Mouse (Mus musculus): ENCODE measurements at regions not wholly inside any gene's neighbourhood (a gene's known extent, or its start where the extent isn't known, plus 50 kb on each side); places are given as distances from the start of the nearest gene placed in this dataset.

- Histone ChIP-seq H3K27ac (no peak overlapping the region), H3K4me2 (replicated peaks) (no peak overlapping the region), H3K9me3 (no peaks in the 10 kb centered on the region), H3K36me3 (no peaks in the 10 kb centered on the region), H3K4me3 (no peak overlapping the region), H3K4me1 (no peaks in the 10 kb centered on the region), H3K9ac (no peak overlapping the region), H3K27me3 (no peaks in the 10 kb centered on the region)
- ATAC-seq (ENCODE audit: low FRiP score, low read depth): no peak
- WGBS: 85% methylated on average over 4 of the region's 4 CpGs
Observed at GRCm38 (mm10) chr14:96871969-96872368, 353.1 kb upstream of the Klhl1 start.

DNA sequence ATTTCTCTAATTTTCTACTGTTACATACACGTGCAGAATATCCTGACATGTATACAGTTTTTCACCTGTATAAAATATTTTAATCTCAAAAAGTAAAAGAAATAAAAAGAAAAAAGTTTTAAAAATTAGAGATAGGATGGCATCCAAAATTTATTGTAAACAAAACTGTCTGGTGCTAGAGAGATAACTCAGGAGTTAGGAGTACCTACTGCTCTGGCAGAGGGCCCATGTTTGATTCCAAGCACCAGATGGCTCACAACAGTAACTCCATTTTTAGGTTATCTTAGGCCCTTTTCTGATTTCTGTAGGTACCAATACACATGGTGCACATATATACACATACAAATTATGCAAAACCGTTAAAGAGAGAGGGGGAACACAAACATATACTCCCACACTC, 320.0 kb upstream of the Klhl1 start:
- no peak for ATAC-seq (ENCODE audit: low FRiP score, low read depth)
- no peaks in the 10 kb centered on the region for H3K9me3 ChIP-seq
- H3K27me3 ChIP-seq: no peaks in the 10 kb centered on the region
- H3K36me3 ChIP-seq: no peaks in the 10 kb centered on the region
- no peaks in the 10 kb centered on the region for H3K4me1 ChIP-seq
- H3K27ac ChIP-seq: no peak overlapping the region
- WGBS: 82% methylated on average over 2 of the region's 2 CpGs
- H3K4me2 ChIP-seq (replicated peaks): no peak overlapping the region
- H3K4me3 ChIP-seq: no peak overlapping the region
- H3K9ac ChIP-seq: no peak overlapping the region

- ATAC-seq (ENCODE audit: low FRiP score, low read depth): no peak
- no peak overlapping the region for H3K4me3 ChIP-seq
- no peaks in the 10 kb centered on the region for H3K36me3 ChIP-seq
- H3K9ac ChIP-seq: no peak overlapping the region
- WGBS: 82% methylated on average over 1 of the region's 1 CpGs
- no peak overlapping the region for H3K4me2 ChIP-seq (replicated peaks)
- no peaks in the 10 kb centered on the region for H3K27me3 ChIP-seq
- no peak overlapping the region for H3K27ac ChIP-seq
- no peaks in the 10 kb centered on the region for H3K9me3 ChIP-seq
- H3K4me1 ChIP-seq: no peaks in the 10 kb centered on the region
Observed at GRCm38 (mm10) chr14:96825083-96825482, 306.2 kb upstream of the Klhl1 start.

DNA sequence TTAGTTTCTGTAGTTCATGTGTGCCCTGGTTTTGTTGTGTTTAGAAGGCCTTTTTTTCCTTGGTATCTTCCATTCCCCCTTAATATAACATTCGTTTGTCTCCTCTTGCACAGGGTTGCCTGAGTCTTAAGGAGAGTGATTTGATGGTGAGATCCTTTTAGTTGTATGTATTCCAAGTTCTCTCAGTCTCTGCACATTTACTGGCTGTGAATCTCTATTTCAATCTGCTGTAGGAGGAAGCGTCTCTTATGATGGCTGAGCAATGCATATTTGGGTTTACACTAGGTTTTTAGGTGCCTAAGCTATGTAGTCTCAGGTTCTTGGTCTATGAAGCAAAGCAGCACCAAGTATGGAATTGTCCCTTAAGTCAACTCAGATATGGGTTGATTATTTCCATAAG, 296.8 kb upstream of the Klhl1 start:
- WGBS: 88% methylated on average over 2 of the region's 2 CpGs
- Histone ChIP-seq H3K9me3 (no peaks in the 10 kb centered on the region), H3K4me1 (no peaks in the 10 kb centered on the region)

DNA sequence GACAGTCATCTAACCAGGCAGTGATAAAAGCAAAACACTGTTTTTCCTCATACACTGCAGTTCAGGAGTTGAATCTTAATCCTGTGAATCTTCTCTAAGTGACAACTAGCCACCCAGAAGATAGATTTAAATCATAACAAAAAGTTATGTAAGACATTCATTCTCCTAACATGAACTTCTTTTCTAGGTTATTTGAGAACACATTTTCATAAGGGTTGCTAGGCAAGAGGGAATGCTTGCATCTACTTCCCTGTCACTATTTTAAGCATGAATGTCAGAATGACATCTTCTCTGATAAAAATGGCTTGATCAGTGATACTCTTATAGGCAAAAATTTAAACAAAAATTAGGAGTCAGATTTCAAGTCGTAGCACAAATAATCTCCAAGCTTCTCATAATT, 286.4 kb upstream of the Klhl1 start:
- no peak overlapping the region for H3K4me3 ChIP-seq
- H3K4me2 ChIP-seq (replicated peaks): no peak overlapping the region
- no peaks in the 10 kb centered on the region for H3K9me3 ChIP-seq
- H3K9ac ChIP-seq: no peak overlapping the region
- no peak overlapping the region for H3K27ac ChIP-seq
- no peak for ATAC-seq (ENCODE audit: low FRiP score, low read depth)
- 72% methylated on average over 1 of the region's 1 CpGs for WGBS
- H3K36me3 ChIP-seq: no peaks in the 10 kb centered on the region
- no peaks in the 10 kb centered on the region for H3K27me3 ChIP-seq
- no peaks in the 10 kb centered on the region for H3K4me1 ChIP-seq

More for the DNA sequence above, 296.8 kb upstream of the Klhl1 start:
- no peaks in the 10 kb centered on the region for H3K36me3 ChIP-seq
- H3K4me3 ChIP-seq: no peak overlapping the region
- no peak for ATAC-seq (ENCODE audit: low FRiP score, low read depth)
- no peaks in the 10 kb centered on the region for H3K27me3 ChIP-seq
- no peak overlapping the region for H3K9ac ChIP-seq
- H3K4me2 ChIP-seq (replicated peaks): no peak overlapping the region
- no peak overlapping the region for H3K27ac ChIP-seq

- Histone ChIP-seq H3K36me3 (no peaks in the 10 kb centered on the region), H3K4me1 (no peaks in the 10 kb centered on the region), H3K27ac (no peak overlapping the region), H3K27me3 (no peaks in the 10 kb centered on the region), H3K9me3 (no peaks in the 10 kb centered on the region), H3K9ac (no peak overlapping the region), H3K4me3 (no peak overlapping the region), H3K4me2 (replicated peaks) (no peak overlapping the region)
- ATAC-seq (ENCODE audit: low FRiP score, low read depth): no peak
- WGBS: 91% methylated on average over 1 of the region's 1 CpGs
Observed at GRCm38 (mm10) chr14:96794806-96795205, 275.9 kb upstream of the Klhl1 start.

- H3K4me1 ChIP-seq: no peaks in the 10 kb centered on the region
- H3K27ac ChIP-seq: no peak overlapping the region
- H3K4me2 ChIP-seq (replicated peaks): no peak overlapping the region
- no peak overlapping the region for H3K4me3 ChIP-seq
- ATAC-seq (ENCODE audit: low FRiP score, low read depth): no peak
- 78% methylated on average over 3 of the region's 3 CpGs for WGBS
- no peaks in the 10 kb centered on the region for H3K27me3 ChIP-seq
- H3K9me3 ChIP-seq: no peaks in the 10 kb centered on the region
- H3K9ac ChIP-seq: no peak overlapping the region
- H3K36me3 ChIP-seq: no peaks in the 10 kb centered on the region
Observed at GRCm38 (mm10) chr14:96787917-96788316, 269.0 kb upstream of the Klhl1 start.

GRCm38 (mm10) chr14:96787286-96787685, 268.4 kb upstream of the Klhl1 start:
- no peak for ATAC-seq (ENCODE audit: low FRiP score, low read depth)
- H3K4me2 ChIP-seq (replicated peaks): no peak overlapping the region
- 43% methylated on average over 1 of the region's 1 CpGs for WGBS
- no peak overlapping the region for H3K9ac ChIP-seq
- no peak overlapping the region for H3K27ac ChIP-seq
- no peaks in the 10 kb centered on the region for H3K36me3 ChIP-seq
- no peaks in the 10 kb centered on the region for H3K27me3 ChIP-seq
- H3K9me3 ChIP-seq: no peaks in the 10 kb centered on the region
- H3K4me3 ChIP-seq: no peak overlapping the region
- H3K4me1 ChIP-seq: no peaks in the 10 kb centered on the region

- WGBS: 60% methylated on average over 1 of the region's 1 CpGs
Observed at GRCm38 (mm10) chr14:96775801-96776200, 256.9 kb upstream of the Klhl1 start.

DNA sequence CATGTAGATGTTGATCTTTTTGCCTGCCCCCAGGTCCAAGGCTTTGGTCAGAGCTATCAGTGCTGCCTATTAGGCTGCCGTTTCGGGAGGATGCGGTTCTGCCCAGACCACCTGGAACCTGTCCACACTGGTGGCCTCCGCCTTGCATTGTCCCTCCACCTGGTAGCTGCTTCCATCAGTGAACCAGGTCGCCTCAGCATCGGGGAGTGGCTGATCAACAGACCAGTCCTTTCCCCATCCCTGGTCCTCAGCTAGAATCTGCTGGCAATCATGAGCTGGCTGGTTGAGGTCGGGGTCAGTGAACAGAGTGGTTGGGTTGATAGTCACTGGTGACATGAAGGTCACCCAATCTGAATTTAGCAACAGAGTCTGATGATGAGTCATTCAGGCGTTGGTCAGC, 241.7 kb upstream of the Klhl1 start:
- 89% methylated on average over 8 of the region's 8 CpGs for WGBS
- H3K27me3 ChIP-seq: no peaks in the 10 kb centered on the region
- H3K4me1 ChIP-seq: no peaks in the 10 kb centered on the region
- no peaks in the 10 kb centered on the region for H3K36me3 ChIP-seq
- no peak for ATAC-seq (ENCODE audit: low FRiP score, low read depth)
- H3K4me3 ChIP-seq: no peak overlapping the region
- H3K9ac ChIP-seq: no peak overlapping the region
- no peaks in the 10 kb centered on the region for H3K9me3 ChIP-seq
- no peak overlapping the region for H3K4me2 ChIP-seq (replicated peaks)
- H3K27ac ChIP-seq: no peak overlapping the region

More at GRCm38 (mm10) chr14:96775801-96776200, 256.9 kb upstream of the Klhl1 start:
- Histone ChIP-seq H3K27ac (no peak overlapping the region), H3K27me3 (no peaks in the 10 kb centered on the region), H3K4me3 (no peak overlapping the region), H3K36me3 (no peaks in the 10 kb centered on the region), H3K9ac (no peak overlapping the region), H3K9me3 (no peaks in the 10 kb centered on the region), H3K4me2 (replicated peaks) (no peak overlapping the region), H3K4me1 (no peaks in the 10 kb centered on the region)
- no peak for ATAC-seq (ENCODE audit: low FRiP score, low read depth)

GRCm38 (mm10) chr14:96733211-96733610, 214.3 kb upstream of the Klhl1 start:
- Histone ChIP-seq H3K4me3 (no peak overlapping the region), H3K27me3 (no peaks in the 10 kb centered on the region), H3K9me3 (no peaks in the 10 kb centered on the region), H3K4me2 (replicated peaks) (no peak overlapping the region), H3K4me1 (no peaks in the 10 kb centered on the region), H3K27ac (no peak overlapping the region), H3K36me3 (no peaks in the 10 kb centered on the region), H3K9ac (no peak overlapping the region)
- no peak for ATAC-seq (ENCODE audit: low FRiP score, low read depth)
- 83% methylated on average over 4 of the region's 4 CpGs for WGBS

- Histone ChIP-seq H3K4me2 (replicated peaks) (no peak overlapping the region), H3K9me3 (no peaks in the 10 kb centered on the region)
Observed at GRCm38 (mm10) chr14:96697086-96697485, 178.2 kb upstream of the Klhl1 start.

DNA sequence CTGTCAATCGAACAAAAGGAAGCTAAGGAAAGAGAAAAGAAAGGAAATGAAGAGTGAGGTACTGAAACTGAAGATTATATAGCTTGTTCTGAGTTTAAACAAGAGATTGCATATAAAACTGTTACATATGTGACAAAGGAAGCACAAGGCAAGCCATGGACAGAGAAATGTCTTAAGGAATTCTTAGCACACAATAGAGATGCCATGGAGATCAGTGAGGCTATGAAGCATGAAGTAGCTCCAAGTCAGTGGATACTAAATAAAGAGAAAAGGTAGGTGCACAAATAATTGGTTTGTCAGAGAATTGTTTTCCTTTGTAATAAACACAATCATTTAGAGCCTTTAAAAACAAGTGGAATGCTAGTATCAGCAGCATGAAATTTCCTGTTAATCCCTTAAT, 172.0 kb upstream of the Klhl1 start:
- Histone ChIP-seq H3K9ac (no peak overlapping the region), H3K4me3 (no peak overlapping the region), H3K27ac (no peak overlapping the region), H3K36me3 (no peaks in the 10 kb centered on the region), H3K27me3 (no peaks in the 10 kb centered on the region), H3K4me1 (no peaks in the 10 kb centered on the region), H3K9me3 (no peaks in the 10 kb centered on the region), H3K4me2 (replicated peaks) (no peak overlapping the region)
- 58% methylated on average over 1 of the region's 1 CpGs for WGBS
- no peak for ATAC-seq (ENCODE audit: low FRiP score, low read depth)

More at GRCm38 (mm10) chr14:96697086-96697485, 178.2 kb upstream of the Klhl1 start:
- no peaks in the 10 kb centered on the region for H3K36me3 ChIP-seq
- no peak for ATAC-seq (ENCODE audit: low FRiP score, low read depth)
- H3K27me3 ChIP-seq: no peaks in the 10 kb centered on the region
- no peaks in the 10 kb centered on the region for H3K4me1 ChIP-seq
- no peak overlapping the region for H3K27ac ChIP-seq
- no peak overlapping the region for H3K4me3 ChIP-seq
- no peak overlapping the region for H3K9ac ChIP-seq
